Comparison of ENCODE assay signal across 14 mouse cellular contexts in the genomic region with DNA sequence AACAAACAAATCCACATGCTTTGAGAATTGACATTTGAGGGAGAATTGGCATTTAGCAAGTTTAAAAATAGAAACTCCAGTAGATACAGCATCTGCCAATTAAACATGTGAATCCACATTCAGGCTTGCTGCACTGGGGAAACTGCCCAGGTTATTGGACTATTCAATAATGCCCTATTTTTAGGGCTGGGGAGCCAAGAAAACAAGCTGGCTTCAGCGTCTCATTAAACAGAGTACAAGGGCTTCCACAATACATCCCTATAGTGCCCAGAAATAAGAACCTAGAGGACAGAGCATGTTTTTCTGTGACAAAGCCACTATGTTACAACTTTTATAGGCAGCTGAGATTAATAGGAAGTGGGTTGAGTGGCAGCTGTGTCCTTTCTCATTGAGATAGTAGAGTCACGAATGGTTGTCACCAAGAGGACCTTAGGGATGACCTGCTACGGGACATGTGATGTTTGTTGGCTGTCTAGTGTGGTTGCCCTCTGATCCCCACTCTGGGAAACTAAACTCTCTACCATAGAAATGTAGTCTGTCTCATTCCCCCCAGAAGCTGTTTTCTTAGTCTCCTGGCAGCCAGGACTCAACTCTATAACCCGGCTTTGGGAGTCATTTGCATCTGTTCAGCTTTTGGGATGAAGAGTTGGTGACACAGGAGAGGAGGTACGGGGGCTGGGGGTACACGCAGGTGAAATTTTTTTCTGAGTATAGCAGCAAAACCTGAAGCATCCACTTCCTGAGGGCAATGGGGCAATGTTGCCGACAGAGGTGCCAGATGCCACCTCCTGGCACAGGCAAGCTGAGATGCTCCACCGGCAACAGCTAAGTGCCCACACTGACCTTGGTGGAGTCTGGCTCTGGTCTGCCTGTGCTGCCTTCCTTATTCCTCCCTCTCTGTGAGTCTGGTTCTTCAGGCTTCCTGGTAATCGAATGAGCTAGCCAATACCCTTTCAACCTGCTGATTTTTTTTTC. TPM values are rescaled to one million over a fixed set of nuclear protein-coding genes. Genes with fewer than 3 reads are reported as not detected.
DNase-seq lines count a peak whose midpoint lies in the region; ATAC-seq lines count a peak whose summit lies in the region.
"Had no signal": no experiment of that assay in that cellular context is flagged by ENCODE, and none has a peak within 500 bp of the region (broad histone marks: within the 10 kb centered on the region; RNA-seq: fewer than 3 reads in every experiment).

No protein-coding gene starts in this region.

- intact Hi-C loops in gastrocnemius, postnatal 14 days (cut with DNase I; ENCODE audit: low total_unique reads): no loop called here

- H3K9ac ChIP-seq in kidney, embryonic 16.5 days (replicated peaks; ENCODE audit: low read length): no peak overlapping the region
- no peak overlapping the region for H3K9ac ChIP-seq in forebrain, embryonic 14.5 days (ENCODE audit: low read length)

- H3K27me3 ChIP-seq in kidney, embryonic 16.5 days (ENCODE audit: insufficient read depth, low read length): no peaks in the 10 kb centered on the region
- H3K27me3 ChIP-seq in forebrain, embryonic 14.5 days (replicated peaks; ENCODE audit: control insufficient read depth, insufficient read depth, low read length): no peaks in the 10 kb centered on the region

- H3K27ac ChIP-seq in kidney, embryonic 16.5 days (ENCODE audit: low read length): no peak overlapping the region
- peak overlapping the region; percentile 49; the same call in 1 of the 2 replicates for H3K27ac ChIP-seq in forebrain, embryonic 14.5 days (ENCODE audit: low read depth, low read length)
- H3K27ac ChIP-seq: left cerebral cortex, adult 2 months had no signal

- H3K4me2 ChIP-seq in kidney, embryonic 16.5 days (replicated peaks; ENCODE audit: low read depth, low read length): no peak overlapping the region
- no peak overlapping the region for H3K4me2 ChIP-seq in forebrain, embryonic 14.5 days (ENCODE audit: low read length)
- H3K4me2 ChIP-seq: midbrain, embryonic 11.5 days had no signal

- no peaks in the 10 kb centered on the region; the same call in none of the 2 replicates for H3K4me1 ChIP-seq in kidney, embryonic 16.5 days (ENCODE audit: insufficient read depth, low read length)
- H3K4me1 ChIP-seq in forebrain, embryonic 14.5 days (ENCODE audit: control insufficient read depth, insufficient read depth, low read length): peaks cover 9% of the 10 kb centered on the region

- no peaks in the 10 kb centered on the region for H3K36me3 ChIP-seq in kidney, embryonic 16.5 days (ENCODE audit: insufficient read depth, low read length)
- H3K36me3 ChIP-seq in forebrain, embryonic 14.5 days (ENCODE audit: control insufficient read depth, insufficient read depth, low read length): no peaks in the 10 kb centered on the region
- H3K36me3 ChIP-seq: G1E had no signal

- DNase-seq in gastrocnemius, postnatal 14 days: peak; percentile 31
- no peak for DNase-seq in gastrocnemius, postnatal 4 days (ENCODE audit: low spot score in 2 of 2)
- no peak for DNase-seq in kidney, adult 18-20 months
- peak; percentile 71 for DNase-seq in forebrain, embryonic 14.5 days (ENCODE audit: low spot score)
- DNase-seq in kidney, postnatal 10 days: peak; percentile 45
- no peak for DNase-seq in neural tube, embryonic 10.5 days (ENCODE audit: extremely low spot score, low spot score)
- DNase-seq in lung, postnatal 4 days: no peak
- DNase-seq: cerebellum, adult 18-20 months; thymus, postnatal 36 days had no signal

- ATAC-seq in kidney, embryonic 16.5 days (ENCODE audit: low FRiP score, low TSS enrichment): peak; percentile 57; the same call in 1 of the 2 replicates
- peak; percentile 37; the same call in 1 of the 2 replicates for ATAC-seq in forebrain, embryonic 14.5 days

- H3K9me3 ChIP-seq in kidney, embryonic 16.5 days (ENCODE audit: low read length): no peaks in the 10 kb centered on the region
- H3K9me3 ChIP-seq in forebrain, embryonic 14.5 days (replicated peaks; ENCODE audit: control insufficient read depth, low read length): no peaks in the 10 kb centered on the region
- H3K9me3 ChIP-seq: G1E had no signal

- 70% methylated on average over 9 of the region's 9 CpGs for WGBS in kidney, embryonic 16.5 days
- WGBS in forebrain, embryonic 14.5 days: 81% methylated on average over 9 of the region's 9 CpGs

- H3K4me3 ChIP-seq in kidney, embryonic 16.5 days (ENCODE audit: low read length): no peak overlapping the region
- H3K4me3 ChIP-seq in forebrain, embryonic 14.5 days (ENCODE audit: low read depth, low read length): no peak overlapping the region
- H3K4me3 ChIP-seq: erythroblast, embryonic 14.5 days; left cerebral cortex, adult 2 months had no signal

RNA-seq across cellular contexts. Expression of gene Usp24, which starts 53.0 kb away (rescaled TPM):
- 10 to 100 TPM; 37.8 to 38.4 TPM for total RNA-seq in gastrocnemius, postnatal 14 days (2021)
- 10 to 100 TPM; 34.9 to 36.4 TPM for total RNA-seq in gastrocnemius, postnatal 4 days (2021)
- 6.3 and 6.4 TPM in 2 replicates for polyA plus RNA-seq in kidney, embryonic 16.5 days (2015; fragmentation: Nextera tagmentation; extraction: Ambion mirVana)
- polyA plus RNA-seq in forebrain, embryonic 14.5 days (2014; fragmentation: Nextera tagmentation; extraction: Ambion mirVana): 7.2 and 9.1 TPM in 2 replicates

Comparison
In these comparisons a context has a peak if more than half of its experiments do, and no peak if none do; other contexts are left out.
1. DNase-seq: peak in gastrocnemius, postnatal 14 days (single experiment), forebrain, embryonic 14.5 days (single experiment) and kidney, postnatal 10 days (single experiment); none in gastrocnemius, postnatal 4 days (0 of 2), kidney, adult 18-20 months (single experiment), neural tube, embryonic 10.5 days (single experiment) and lung, postnatal 4 days (0 of 2).